Mouse (Mus musculus) inflammation-experienced regulatory T-cells, adult 16 weeks (primary cell): ENCODE measurements around the gene Exph5. TPM values are rescaled to one million over a fixed set of nuclear protein-coding genes. Genes with fewer than 3 reads are reported as not detected.

Experiments used
- polyA plus RNA-seq: library from polyadenylated mRNA; unstranded; fragments of 100-300 nt; shearing (Covaris generic); gene quantifications from one replicate; pipeline ENCODE4 v1.2.1, GENCODE M21; 2017

Exph5 gene
- 0.95 TPM for polyA plus RNA-seq

GRCm38 (mm10) chr9:53301269-53301720 lies at the start of gene Exph5:
TSS of gene Exph5 (plus strand) at chr9:53301670.

GRCm38 (mm10) chr9:53383951-53384866 lies 82.7 kb downstream of the Exph5 start, which contains the start of gene Kdelc2:
TSS of gene Kdelc2 (plus strand) at chr9:53384025.

GRCm38 (mm10) chr9:53402291-53402711 lies 100.8 kb downstream of the Exph5 start, which contains the start of gene 4930550C14Rik:
TSS of gene 4930550C14Rik (plus strand) at chr9:53402325.

Other genes starting within 250 kb of the Exph5 start
- 56.9 TPM for gene Ddx10, start 53.6 kb upstream of the Exph5 start, polyA plus RNA-seq
- gene Kdelc2, start 82.4 kb downstream of the Exph5 start, polyA plus RNA-seq, result 3.2 TPM
- gene 4930550C14Rik, start 100.7 kb downstream of the Exph5 start, polyA plus RNA-seq, result 0.76 TPM
- gene Atm, start 235.1 kb downstream of the Exph5 start, polyA plus RNA-seq, result 41.2 TPM
- gene Npat, start 235.4 kb downstream of the Exph5 start, polyA plus RNA-seq, result 23.8 TPM